Mouse (Mus musculus): ENCODE results near the gene Lsm11.
"Not testable (repeated sequence)": the region's sequence is repeated elsewhere in the genome, so short reads cannot be mapped to it uniquely, and the experiment has no call there.

The Lsm11 gene

DNA sequence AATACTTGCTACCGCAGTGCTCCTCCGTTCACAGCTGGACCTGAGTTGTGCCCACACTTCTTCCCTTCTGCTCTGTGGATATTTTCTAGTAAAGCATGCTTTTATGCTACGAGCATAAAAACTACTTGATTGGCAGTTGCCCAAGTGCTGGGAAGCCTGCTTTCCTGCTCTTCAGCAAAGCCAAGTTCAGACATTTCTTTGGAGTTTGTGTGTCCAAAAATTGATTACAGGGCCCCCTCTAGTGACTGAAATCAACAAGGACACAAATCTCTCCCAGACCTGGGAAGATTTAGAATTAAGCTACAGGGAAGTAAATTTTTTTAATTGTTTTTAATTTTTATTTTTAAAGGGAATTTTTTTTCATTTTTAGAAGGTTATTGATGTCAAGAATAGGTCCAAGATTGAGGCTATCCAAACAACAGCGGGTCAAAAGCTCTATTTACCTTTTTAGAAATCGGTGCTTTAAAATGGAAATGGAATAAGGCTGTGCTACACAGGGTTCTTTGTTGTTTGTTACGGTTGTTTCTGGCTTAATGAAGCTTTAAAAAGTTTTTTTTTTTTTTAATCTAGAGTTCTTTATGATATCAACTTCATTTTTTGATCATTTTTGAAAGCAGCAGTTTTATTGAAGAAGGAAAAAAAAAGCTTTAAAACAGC is 63.6 kb downstream of the Lsm11 start:
- DNase-seq = no peak

DNA sequence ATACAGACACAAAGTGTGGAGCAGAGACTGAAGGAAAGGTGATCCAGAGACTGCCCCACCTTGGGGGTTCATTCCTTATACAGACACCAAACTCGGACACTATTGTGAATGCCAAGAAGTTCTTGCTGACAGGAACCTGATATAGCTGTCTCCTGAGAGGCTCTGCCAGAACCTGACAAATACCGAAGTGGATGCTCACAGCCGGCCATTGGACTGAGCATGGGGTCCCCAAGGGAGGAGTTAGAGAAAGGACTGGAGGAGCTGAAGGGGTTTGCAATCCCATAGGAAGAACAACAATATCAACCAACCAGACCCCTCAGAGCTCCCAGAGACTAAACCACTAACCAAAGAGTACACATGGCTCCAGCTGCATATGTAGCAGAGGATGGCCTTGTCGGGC is 65.4 kb downstream of the Lsm11 start:
- DNase-seq = not testable (repeated sequence)

All from thymus, postnatal 36 days (tissue).